Mouse (Mus musculus): ENCODE results near the gene Gramd1a. TPM values are rescaled to one million over a fixed set of nuclear protein-coding genes. Genes with fewer than 3 reads are reported as not detected.

Gene Gramd1a
- total RNA-seq, 2 experiments from 2014 or later, result 36.7 to 59.1 TPM

DNA sequence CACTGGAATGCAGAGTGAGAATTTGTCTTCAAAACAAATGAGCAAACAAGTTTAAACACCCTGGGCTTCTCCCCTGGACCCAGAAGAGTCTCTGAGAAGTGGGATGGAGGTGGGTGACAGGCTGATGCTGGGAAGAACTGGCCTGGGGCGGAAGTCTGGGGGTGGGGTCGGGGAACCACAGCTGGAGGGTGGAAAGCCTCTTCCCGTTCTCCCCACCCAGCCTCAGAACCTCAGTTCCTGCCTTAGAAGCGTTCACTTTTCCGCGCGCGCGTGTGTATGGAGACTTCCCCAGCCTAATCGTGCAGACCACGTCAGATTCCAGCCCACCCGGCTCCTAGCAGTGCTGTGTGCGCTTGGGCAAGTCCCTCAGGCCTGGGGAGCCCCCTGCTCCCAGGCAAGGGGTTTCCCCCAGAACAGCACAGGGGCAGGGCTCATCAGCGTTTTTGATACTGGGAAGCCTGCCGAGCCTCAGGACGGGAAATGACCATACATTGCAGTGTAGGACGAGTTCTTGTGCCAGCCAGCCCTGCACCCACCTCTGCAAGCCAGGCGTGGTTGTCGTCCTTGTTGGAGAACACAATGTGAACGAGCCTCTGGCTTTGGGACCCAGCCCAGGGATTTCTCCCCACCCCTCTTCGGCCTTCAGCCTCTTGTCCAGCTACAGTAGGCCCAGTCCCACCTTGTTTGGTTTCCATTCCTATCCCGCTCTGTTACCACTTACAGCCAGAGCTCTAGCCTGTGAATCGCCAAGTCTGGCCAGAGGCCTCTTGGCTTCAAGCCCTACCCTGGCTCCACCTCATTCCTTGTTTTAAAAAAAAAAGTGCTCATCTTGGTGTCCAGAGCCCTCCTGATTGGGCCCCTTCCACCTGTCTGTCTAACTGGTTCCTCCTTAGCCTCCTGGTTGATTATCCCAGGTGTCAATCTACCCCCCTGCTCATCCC is 4.1 kb downstream of the Gramd1a start:
- DNase-seq, result peak; percentile 54 to 75

DNA sequence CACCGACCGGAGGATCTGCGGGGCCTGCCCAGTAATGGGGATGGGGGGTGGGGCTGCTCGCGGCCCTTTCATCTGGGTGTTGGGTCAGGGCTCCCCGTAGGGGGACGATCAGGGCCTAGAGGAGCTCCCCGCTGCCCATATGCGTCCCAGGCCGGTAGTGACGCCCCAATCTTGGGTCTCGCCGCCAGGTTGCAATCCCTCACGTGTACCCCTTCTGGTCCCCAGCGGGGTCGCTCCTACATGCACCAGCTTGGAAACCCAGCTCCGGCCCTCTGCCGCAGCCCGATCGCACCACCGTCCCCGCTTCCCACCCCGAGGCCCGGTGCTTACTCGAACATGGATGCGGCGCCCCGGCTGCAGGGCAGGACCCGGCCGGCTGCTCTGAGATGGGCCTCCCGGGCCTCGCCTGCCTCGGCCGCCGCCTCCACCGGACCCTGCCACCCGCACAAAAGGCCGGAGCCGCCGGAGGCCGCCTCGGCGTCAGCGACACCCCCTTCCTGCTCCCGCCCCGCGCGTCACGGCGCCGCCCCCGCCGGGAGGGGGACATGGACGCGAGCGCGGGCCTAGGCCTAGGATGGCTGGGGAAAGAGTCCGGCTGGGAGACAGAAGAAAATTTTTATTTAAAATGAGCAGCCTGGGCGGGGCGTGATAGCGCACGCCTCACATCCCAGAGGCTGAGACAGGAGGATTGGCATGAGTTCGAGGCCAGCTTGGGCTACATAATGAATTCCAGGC is 5.0 kb downstream of the Gramd1a start:
- DNase-seq, result peak; percentile 96 to 97

DNA sequence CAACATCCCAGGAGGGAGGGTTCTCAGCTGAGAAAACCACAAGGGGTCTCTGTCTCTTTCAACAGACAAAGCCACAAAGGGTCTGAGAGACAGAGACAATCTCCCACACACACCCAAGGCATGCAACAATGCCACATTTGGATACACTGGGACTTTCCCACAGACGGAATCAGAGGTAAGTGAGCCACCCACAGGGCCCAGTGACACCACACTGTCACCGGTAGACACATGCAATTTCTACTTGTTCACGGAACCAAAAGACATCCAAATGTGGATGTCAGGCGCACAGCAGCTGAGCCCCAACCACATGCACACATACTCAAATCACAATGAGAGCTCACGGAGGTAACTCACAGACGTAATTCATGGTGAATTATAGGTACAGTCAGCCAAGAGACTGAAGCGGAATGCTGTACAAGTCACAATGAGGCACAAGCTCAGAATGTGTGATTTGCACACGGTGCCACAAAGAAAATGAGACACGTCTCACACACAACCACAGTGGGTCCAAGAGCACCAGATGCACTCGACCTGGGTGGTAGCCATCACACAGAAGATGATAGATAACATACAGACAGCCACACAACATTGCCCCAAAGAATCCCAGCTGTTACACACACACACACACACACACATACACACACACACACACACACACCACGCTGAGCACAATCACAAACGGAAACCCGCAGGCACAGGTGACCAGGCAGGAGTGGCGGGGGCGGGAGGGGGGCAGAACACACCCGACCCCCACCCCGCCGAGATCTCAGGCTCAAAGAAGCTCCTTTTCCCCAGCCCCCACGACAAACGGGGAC is 5.7 kb downstream of the Gramd1a start:
- DNase-seq, result no peak

DNA sequence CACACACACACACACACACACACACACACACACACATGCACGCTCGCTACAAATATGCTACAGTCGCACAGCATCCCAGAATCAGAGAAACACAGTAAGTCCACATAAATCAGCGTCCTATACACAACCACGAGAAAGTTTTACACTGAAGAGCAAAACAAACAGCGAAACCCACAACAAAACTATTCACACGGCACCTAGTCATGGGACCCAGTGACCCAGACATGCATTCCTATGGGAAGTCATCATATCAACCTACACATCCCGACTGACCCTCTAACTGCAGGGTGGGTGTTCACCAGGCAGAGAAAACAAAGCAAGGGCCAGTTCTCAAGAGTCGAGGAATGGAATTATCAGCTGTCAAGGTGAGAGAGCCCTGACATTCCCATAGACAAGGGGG is 6.4 kb downstream of the Gramd1a start:
- DNase-seq, result no peak

DNA sequence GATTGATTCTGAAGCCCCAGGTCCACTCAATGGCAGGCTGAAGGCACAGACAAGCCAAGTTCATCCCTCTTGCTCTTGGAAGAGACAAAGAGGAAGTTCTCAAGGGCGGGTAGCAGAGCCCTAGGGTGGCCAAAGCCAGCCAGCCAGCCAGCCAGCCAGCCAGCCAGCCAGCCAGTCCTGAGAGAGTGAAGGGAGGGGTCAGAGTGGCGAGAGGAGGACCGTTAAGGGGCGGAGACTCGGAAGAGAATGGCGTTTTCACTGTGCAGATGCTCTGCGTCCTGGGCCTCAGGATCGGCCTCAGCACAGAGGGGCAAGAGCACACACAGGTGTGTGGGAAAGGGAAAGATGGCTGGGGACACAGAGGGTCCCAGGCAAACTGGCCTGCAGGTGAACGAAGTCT is 6.9 kb downstream of the Gramd1a start:
- DNase-seq, result peak; percentile 77 to 83

DNA sequence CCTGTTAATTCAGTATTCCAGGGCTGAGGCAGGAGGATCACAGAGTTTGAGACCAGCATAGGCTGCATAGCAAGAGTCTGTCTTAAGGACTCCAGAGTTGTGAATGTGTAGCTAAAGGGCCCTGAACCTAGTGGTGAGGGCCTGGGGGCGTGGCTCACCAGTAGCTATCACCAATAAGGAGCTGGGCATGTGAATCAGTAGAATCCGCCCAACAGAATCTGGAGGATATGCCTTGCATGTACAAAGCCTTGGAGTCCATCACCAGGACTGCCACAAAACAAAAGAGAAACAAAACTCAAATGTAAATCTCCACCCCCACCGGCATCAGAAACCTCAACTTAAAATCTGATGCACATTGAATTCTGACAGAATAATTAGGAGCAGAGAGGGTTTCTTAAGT is 7.6 kb downstream of the Gramd1a start:
- no peak for DNase-seq

DNA sequence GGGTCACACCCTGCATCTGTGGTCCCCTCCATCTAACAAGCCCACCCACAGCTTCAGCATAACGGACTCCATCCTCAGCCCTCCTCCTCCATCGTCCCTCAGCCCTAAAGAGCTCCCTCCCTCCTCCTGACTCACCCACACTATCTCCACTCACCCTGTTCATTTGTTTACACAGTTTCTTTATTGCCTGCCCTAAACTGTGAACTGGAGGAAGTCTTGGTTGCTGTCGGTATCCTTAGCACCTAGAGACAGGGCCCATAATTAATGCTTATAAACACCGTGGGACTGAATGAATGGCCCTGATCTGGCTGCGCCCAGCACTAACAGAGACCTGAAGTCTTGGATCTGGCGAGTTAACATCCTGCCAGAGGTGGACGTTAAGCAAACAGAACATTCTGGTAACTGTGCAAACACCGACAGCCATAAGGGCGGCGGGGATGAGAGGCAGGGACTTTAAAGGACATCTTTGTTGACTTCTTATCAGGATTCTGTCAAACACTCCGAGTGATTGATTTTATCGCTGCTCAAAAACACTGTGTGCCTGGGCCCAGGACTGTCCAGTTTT is 10.0 kb downstream of the Gramd1a start:
- no peak for DNase-seq

DNA sequence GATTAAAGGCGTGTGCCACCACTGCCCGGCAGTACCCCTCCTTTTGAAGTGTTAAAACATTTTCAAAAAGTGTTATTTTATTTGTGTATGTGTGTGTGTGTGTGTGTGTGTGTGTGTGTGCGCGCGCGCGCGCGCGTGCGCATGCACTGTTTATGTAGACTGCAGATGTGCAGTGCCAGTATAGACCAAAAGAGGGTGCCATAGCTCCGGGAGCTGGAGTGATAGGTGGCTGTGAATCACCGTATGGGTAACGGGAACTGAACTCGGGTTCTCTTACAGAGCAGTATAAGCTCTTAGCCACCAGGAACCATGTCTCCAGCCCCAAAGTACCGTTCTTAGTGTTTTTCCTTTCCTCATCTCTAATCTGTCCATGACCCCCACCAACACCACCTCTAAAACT is 10.8 kb downstream of the Gramd1a start:
- no peak for DNase-seq

DNA sequence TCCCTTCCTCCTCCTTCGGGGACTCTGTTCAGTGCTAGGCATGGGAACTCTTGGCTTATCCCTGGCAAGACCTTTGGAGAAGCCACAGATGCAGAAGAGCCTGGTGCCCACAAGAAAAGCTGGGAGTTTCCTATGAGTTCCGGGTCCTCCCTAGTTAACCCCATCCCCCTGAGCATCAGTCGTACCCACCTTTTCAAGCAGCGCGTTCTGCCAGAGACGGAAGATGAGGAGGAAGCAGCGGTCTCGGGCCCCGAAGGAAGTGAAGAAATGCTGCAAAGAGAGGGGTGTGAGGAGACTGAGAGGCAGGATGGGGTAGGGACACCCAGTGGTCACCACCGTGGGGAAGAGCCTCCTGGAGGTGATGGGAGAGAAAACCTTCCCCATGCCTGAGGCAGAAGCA is 14.8 kb downstream of the Gramd1a start:
- no peak for DNase-seq

DNA sequence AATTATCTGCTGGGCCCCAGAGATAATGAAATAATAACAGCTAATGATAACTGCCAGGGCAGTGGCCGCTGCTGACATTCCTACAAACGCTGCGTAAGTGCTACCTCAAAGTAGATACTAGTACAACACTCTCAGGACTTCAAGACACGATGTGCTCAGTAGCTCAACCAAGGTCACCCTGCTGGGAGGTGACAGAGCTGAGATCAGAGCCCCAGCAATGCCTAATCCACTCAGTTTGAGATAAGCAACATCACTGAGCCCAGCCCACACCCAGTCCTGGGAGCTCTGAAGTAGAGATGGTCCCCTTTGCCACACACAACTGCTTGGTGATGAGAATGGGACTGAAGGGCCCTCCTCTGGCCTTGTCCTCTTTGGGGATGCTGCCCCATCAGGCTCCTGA is 15.4 kb downstream of the Gramd1a start:
- DNase-seq, result no peak

DNA sequence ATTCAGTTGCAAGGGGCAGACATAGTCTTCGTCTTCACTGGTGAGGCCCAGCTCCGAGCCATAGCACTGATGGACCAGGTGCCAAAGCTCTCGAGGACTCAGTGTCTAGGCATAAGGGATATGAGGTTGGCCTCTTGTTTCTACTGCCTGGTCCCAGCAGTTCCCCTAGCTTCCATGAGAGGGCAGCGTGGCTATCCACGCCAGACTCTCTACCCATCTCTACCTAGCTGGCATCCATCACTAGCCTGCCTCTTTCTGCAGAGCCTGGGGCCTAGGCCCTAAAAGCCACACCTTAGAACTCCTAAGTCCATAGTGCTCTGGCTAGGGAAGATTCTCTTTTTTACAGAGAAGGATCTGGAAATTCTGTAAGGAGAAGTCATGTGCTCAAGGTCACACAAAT is 15.9 kb downstream of the Gramd1a start:
- peak; percentile 75 to 80 for DNase-seq

DNA sequence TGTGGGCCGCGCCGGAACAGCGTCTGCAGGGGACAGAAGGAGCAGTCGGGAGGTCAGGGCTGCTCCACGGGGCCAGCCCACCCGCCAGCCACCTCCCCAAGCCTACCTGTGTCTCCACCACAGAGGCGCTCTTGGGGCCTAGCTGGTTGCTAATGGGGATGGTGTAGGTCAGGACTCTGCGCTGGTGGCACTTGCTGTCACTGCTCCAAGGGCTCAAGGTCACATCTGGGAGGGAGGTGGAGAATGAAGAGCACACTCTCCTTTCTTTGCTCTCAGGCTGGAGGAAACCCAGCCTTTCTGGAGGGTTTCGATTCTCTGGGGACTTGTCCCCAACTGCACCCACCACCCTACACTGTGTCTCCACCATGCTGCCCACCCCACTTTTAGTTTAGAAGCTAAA is 20.0 kb downstream of the Gramd1a start:
- peak; percentile 69 to 73 for DNase-seq

DNA sequence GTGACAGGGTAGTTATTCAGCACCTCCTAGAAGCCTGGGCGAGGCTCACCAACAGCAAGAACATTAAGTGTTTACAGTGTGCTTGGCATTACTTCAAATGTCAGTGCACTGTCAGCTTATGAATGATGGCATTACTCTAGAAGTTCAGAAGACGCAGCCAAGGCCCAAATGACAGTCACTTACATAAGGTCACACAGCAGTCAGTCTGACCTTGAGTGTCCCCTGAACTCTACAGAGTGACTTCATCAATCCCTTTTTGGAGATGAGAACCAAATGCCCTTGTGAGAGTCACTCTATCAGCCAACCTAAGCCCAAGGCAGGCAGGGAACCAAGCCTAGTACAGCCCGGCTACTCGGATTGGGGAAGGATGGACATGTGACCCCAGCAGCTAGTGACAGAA is 23.8 kb downstream of the Gramd1a start:
- DNase-seq, result peak; percentile 49 to 55

DNA sequence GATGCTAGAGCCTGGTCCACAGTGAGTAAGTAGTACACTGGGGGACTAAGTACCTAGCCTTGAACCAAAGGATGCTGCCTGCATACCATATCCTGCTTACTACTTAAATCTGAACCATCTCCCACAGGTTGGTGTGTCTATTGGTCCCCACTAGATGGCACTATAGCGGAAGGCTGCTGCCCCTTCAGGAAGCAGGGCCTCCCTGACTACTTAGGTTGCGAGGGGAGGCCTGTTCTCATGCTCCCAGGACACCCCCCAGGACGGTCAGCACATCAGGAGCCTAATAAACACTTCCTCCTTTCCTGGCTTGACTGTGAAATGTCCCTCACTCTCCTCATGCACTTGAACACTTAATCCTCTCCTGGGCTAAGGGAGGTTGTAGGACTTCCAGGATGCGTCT is 24.9 kb downstream of the Gramd1a start:
- DNase-seq, result peak; percentile 55 to 69

DNA sequence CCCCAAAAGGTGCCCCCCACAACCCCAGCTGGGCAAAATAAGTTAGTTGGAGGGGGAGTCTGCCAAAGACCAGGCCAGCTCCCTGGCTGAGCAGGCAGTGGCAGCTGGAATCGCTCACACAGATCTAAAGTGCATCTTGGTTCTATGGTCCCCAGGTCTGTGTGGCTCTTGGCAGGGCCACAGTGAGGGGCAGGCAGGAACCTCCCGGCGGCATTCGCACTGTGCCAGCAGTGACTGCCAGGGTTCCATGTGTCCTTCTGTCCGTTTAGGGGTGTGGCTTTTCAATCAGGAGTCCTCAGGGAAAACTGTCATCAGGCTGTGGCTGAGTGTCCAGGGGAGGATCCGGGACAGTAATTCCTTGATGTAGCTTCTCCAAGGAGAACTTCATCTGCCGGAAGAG is 25.5 kb downstream of the Gramd1a start:
- DNase-seq, result no peak

DNA sequence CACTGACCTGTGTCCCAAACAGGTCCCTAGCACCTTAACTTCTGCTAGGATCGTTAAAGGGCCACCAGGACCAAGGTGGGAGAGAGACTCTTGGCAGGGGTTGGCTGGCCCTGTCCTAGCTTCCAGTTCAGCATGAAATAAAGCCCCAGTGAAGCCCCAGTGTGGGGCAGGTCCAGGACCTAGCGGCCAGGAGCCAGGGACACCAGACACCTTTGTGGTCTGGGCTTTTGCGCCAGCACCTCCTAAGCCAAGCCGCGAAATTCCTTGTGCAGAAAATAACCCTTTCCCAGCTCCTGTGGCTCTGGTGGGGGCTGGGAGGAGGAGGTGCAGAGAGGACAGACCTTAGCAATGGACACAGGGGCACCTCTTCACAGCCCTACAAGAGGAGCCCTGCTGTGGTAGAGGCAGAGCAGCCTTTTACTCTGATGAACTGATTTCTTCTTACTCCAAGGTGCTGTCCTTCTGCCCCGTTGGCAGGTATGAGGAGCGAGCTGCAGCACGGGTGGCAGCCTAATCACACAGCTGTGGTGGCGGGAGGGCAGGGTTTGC is 27.5 kb downstream of the Gramd1a start:
- no peak for DNase-seq

DNA sequence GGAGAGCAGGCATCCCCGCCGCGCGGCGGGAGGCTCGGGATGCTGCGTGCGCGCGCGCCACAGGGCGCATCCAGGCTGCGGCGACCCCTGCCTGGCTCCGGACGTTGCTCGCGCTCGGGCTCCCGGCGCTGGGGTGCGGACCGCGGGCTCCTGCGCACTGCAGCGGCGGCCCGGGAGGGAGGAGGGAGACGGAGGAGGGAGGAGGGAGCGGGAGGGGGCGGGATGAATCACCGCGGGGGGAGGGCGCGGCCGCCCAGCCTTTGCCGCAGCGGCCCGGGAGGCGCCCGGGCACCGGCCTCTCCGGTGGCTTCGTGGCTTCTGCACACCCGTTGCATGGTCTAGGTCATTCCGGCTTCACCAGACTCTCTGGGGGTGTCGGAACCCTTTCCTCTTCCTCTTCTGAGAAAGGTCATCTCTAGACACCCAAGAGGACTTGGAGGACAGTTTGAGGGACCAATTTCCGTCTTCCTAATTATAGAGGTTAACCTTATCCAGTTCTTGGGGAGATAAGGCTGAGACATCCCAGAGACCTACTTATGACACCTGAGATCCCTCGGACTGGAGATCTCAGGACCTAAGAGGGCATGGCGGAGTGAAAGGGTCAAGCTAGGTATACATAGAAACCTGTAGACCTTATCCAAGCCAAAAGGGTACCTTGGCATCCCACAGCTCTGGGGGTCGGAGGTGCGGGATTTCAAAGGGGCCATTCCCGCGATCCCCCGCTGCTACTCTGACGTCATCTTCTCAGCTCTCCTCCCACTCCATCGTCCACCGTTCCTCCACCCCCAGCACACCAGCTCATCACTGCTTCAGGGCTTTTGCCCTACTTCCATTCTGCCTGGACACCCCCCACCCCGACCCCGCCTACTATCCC is 28.6 kb downstream of the Gramd1a start, which contains the start of gene Scn1b:
Gene Scn1b, minus strand, starts transcription at position 153 of the 874 bp plus-strand sequence.
- DNase-seq, result peak; percentile 83 to 89

DNA sequence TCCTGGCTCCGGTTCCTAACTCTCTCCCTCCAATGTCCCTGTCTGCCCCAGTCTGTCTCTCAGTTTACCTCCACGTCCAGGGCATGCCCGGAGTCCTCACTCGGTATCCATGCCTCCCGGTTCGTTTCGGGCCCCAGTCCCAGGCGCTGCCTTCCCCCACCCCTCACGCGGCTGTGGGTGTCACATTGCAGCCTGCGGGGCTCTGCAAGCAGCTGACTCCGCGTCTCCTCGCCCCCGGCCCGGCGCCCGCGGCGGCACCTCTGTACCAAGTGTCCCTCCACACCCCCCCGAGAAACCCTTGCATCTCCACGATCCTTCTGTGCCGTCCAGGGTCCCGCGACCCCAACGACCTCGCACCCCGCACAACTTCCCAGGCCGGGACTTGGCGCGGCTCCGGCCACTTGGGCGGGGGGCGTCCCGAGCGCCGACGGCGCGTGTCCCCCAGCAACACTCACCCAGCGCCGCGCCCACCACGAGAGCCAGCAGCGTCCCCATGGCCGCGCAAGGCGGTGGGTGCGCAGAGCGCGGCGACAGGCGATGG is 29.4 kb downstream of the Gramd1a start:
- DNase-seq, result no peak

DNA sequence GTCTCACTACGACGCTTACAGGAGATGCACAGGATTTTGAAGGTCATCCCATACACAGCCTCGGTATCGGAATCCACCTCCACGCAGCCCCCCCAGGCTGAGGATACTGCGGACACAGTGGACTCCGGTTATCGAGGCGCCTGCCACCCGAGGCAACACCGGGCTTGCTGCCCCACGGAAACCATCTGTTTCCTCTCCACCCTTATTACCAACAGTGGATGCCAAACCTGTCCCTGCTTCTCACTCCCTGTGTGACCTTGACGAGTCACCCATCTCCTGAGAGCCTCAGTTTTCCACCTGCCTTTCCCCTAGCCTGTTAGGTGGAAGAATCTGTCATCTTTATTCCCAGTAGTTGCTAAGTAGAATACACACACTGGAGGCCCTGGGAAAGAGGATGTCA is 30.6 kb downstream of the Gramd1a start:
- DNase-seq, result no peak

DNA sequence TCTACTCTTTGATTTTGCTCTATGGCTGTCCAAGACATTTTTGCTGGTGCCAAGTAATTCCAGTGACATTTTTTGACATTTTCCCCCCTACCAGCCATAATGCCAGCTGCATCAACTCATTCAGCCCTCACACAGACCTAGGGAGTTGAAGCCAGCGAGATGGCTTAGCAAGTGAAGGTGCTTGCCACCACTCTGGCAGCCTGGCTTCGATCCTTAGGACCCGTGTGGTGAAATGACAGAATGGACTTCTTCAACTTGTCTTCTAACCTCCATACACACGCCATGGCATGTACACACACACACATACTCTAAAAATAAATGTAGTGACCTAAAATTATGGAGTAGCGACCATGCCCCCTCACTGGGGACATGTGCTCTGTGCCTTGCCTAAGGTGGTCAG is 31.3 kb downstream of the Gramd1a start:
- no peak for DNase-seq
